ENCODE assay signal across 17 mouse cellular contexts in genomic region chr4:53303621-53304289, GRCm38 (mm10).
A peak's percentile ranks its signal among the peaks of the same experiment; 100 is the strongest.
DNase-seq lines count a peak whose midpoint lies in the region; ATAC-seq and TF ChIP-seq lines count a peak whose summit lies in the region.
"Had no signal": no experiment of that assay in that cellular context is flagged by ENCODE, and none has a peak within 500 bp of the region (broad histone marks: within the 10 kb centered on the region; RNA-seq: fewer than 3 reads in every experiment).

No protein-coding gene starts in this region.

- H3K4me1 ChIP-seq in hindbrain, postnatal 0 days (ENCODE audit: insufficient read depth, low read length): no peaks in the 10 kb centered on the region
- H3K4me1 ChIP-seq in hindbrain, embryonic 16.5 days (ENCODE audit: control insufficient read depth, insufficient read depth, low read depth, low read length): no peaks in the 10 kb centered on the region
- no peaks in the 10 kb centered on the region; the same call in 1 of the 2 replicates for H3K4me1 ChIP-seq in lung, adult 2 months (ENCODE audit: control insufficient read depth, insufficient read depth, low read length)
- peaks cover 9% of the 10 kb centered on the region for H3K4me1 ChIP-seq in brown adipose tissue, adult 24 weeks (ENCODE audit: control insufficient read depth, insufficient read depth, insufficient read length, low read length)
- H3K4me1 ChIP-seq: hindbrain, embryonic 15.5 days; midbrain, embryonic 12.5 days had no signal

- no peaks in the 10 kb centered on the region for H3K79me2 ChIP-seq in myocyte (ENCODE audit: control insufficient read depth, insufficient read depth)

- no peak for TF ChIP-seq POLR2A in lung, adult 2 months (IDR thresholded peaks at IDR 0.05; ENCODE audit: borderline replicate concordance, extremely low read depth, low read depth, low read length)
- no peak for TF ChIP-seq POLR2A in myocyte (IDR thresholded peaks at IDR 0.05; ENCODE audit: insufficient read length, low read depth)

- no peak for TF ChIP-seq CTCF in hindbrain, postnatal 0 days (IDR thresholded peaks at IDR 0.05; ENCODE audit: low read depth)
- no peak for TF ChIP-seq CTCF in lung, adult 2 months (IDR thresholded peaks at IDR 0.05; ENCODE audit: insufficient read depth, low read length)

- 0 out of 2 replicates have a peak overlapping the region, but pooled peaks have one; percentile 20 for H3K27ac ChIP-seq in hindbrain, postnatal 0 days
- H3K27ac ChIP-seq in hindbrain, embryonic 16.5 days (ENCODE audit: low read depth, low read length): no peak overlapping the region
- peak overlapping the region; percentile 31; the same call in 1 of the 2 replicates for H3K27ac ChIP-seq in brown adipose tissue, adult 24 weeks (replicated peaks; ENCODE audit: low read depth, low read length)
- H3K27ac ChIP-seq: hindbrain, embryonic 15.5 days; midbrain, embryonic 12.5 days had no signal

- no peak overlapping the region for H3K4me3 ChIP-seq in hindbrain, postnatal 0 days (ENCODE audit: low read length)
- no peak overlapping the region for H3K4me3 ChIP-seq in hindbrain, embryonic 16.5 days (ENCODE audit: low read length)
- H3K4me3 ChIP-seq in lung, adult 2 months (replicated peaks; ENCODE audit: extremely low read depth, low read depth, low read length): no peak overlapping the region
- H3K4me3 ChIP-seq in brown adipose tissue, adult 24 weeks (ENCODE audit: insufficient read depth, low read depth, low read length): no peak overlapping the region
- H3K4me3 ChIP-seq in myocyte: no peak overlapping the region
- H3K4me3 ChIP-seq: hindbrain, embryonic 15.5 days; midbrain, embryonic 12.5 days had no signal

- H3K9me3 ChIP-seq in hindbrain, postnatal 0 days (ENCODE audit: low read length): no peaks in the 10 kb centered on the region
- no peaks in the 10 kb centered on the region for H3K9me3 ChIP-seq in hindbrain, embryonic 16.5 days (ENCODE audit: control insufficient read depth, low read length)
- H3K9me3 ChIP-seq: hindbrain, embryonic 15.5 days; midbrain, embryonic 12.5 days had no signal

- ATAC-seq in hindbrain, postnatal 0 days: no peak
- ATAC-seq in hindbrain, embryonic 16.5 days: no peak
- ATAC-seq: forebrain, embryonic 14.5 days; lung, postnatal 0 days had no signal

- DNase-seq in hindbrain, postnatal 0 days (ENCODE audit: low spot score): no peak
- peak; percentile 22 for DNase-seq in lung, postnatal 36 days
- no peak for DNase-seq in lung, adult 2 months
- no peak for DNase-seq in urinary bladder, postnatal 14 days (ENCODE audit: low spot score)
- DNase-seq: cerebellum, adult 18-20 months; heart, postnatal 14 days; kidney, adult 8-10 months; layer of hippocampus, adult 9-11 months; right cerebral cortex, postnatal 14 days had no signal

- no peaks in the 10 kb centered on the region for H3K27me3 ChIP-seq in hindbrain, postnatal 0 days (ENCODE audit: insufficient read depth, low read length)
- no peaks in the 10 kb centered on the region for H3K27me3 ChIP-seq in hindbrain, embryonic 16.5 days (replicated peaks; ENCODE audit: control insufficient read depth, insufficient read depth, low read length)
- peaks cover 6% of the 10 kb centered on the region for H3K27me3 ChIP-seq in myocyte (ENCODE audit: control insufficient read depth, insufficient read depth, insufficient read length)
- H3K27me3 ChIP-seq: hindbrain, embryonic 15.5 days; midbrain, embryonic 12.5 days had no signal

- no peak overlapping the region for H3K4me2 ChIP-seq in hindbrain, postnatal 0 days (ENCODE audit: low read depth, low read length)
- H3K4me2 ChIP-seq in hindbrain, embryonic 16.5 days (ENCODE audit: low read length): no peak overlapping the region
- peak overlapping the region; percentile 18 for H3K4me2 ChIP-seq in myocyte (ENCODE audit: low read depth)
- H3K4me2 ChIP-seq: hindbrain, embryonic 15.5 days; liver, embryonic 11.5 days; midbrain, embryonic 12.5 days had no signal

- 65% methylated on average over 4 of the region's 4 CpGs for WGBS in hindbrain, postnatal 0 days
- WGBS in hindbrain, embryonic 16.5 days: 65% methylated on average over 4 of the region's 4 CpGs
- 53% methylated on average over 4 of the region's 4 CpGs for WGBS in lung, adult 2 months

- no peak overlapping the region for H3ac ChIP-seq in myocyte (ENCODE audit: control insufficient read depth, insufficient read length)

- H3K9ac ChIP-seq in hindbrain, postnatal 0 days (replicated peaks; ENCODE audit: low read length): no peak overlapping the region
- no peak overlapping the region for H3K9ac ChIP-seq in hindbrain, embryonic 16.5 days (ENCODE audit: low read depth, low read length)
- H3K9ac ChIP-seq: hindbrain, embryonic 15.5 days; midbrain, embryonic 12.5 days had no signal

- no peaks in the 10 kb centered on the region for H3K36me3 ChIP-seq in hindbrain, postnatal 0 days (ENCODE audit: insufficient read depth, low read length)
- H3K36me3 ChIP-seq in hindbrain, embryonic 16.5 days (ENCODE audit: control insufficient read depth, insufficient read depth, low read length): no peaks in the 10 kb centered on the region
- no peaks in the 10 kb centered on the region for H3K36me3 ChIP-seq in myocyte (ENCODE audit: control insufficient read depth, insufficient read depth)
- H3K36me3 ChIP-seq: hindbrain, embryonic 15.5 days; midbrain, embryonic 12.5 days had no signal

TF ChIP-seq in myocyte, 11 proteins besides CTCF, POLR2A, EP300 and RAD21:
- TF ChIP-seq CEBPB (IDR thresholded peaks at IDR 0.05; ENCODE audit: insufficient read depth, poor library complexity, severe bottlenecking): no peak
- TF ChIP-seq MYOD1 (IDR thresholded peaks at IDR 0.05; ENCODE audit: control insufficient read depth in 1 of 3, insufficient read length in 2 of 3, low read depth in 2 of 3): no peak
- TF ChIP-seq POLR2AphosphoS2 (IDR thresholded peaks at IDR 0.05; ENCODE audit: insufficient read length, low read depth): no peak
- TF ChIP-seq MYOG (IDR thresholded peaks at IDR 0.05; ENCODE audit: control insufficient read depth in 1 of 3, insufficient read depth in 1 of 3, insufficient read length in 2 of 3, low read depth in 2 of 3): no peak
- TF ChIP-seq MAX (IDR thresholded peaks at IDR 0.05; ENCODE audit: low read depth): no peak
- TF ChIP-seq E2F4 (IDR thresholded peaks at IDR 0.05; ENCODE audit: insufficient read depth): no peak
- no peak for TF ChIP-seq SRF (IDR thresholded peaks at IDR 0.05; ENCODE audit: control insufficient read depth, insufficient read length, low read depth)
- TF ChIP-seq TCF3 (IDR thresholded peaks at IDR 0.05; ENCODE audit: insufficient read length, low read depth): no peak
- TF ChIP-seq TCF12 (IDR thresholded peaks at IDR 0.05; ENCODE audit: insufficient read depth, poor library complexity, severe bottlenecking): no peak
- no peak for TF ChIP-seq REST (IDR thresholded peaks at IDR 0.05; ENCODE audit: insufficient read depth, insufficient read length)
- TF ChIP-seq USF1 (IDR thresholded peaks at IDR 0.05; ENCODE audit: low read depth): no peak
